Mouse (Mus musculus) embryonic facial prominence, embryonic 15.5 days (tissue): Measurements from ENCODE around the gene Hipk2. TPM values are rescaled to one million over a fixed set of nuclear protein-coding genes. Genes with fewer than 3 reads are reported as not detected.

Source experiments
- ATAC-seq: fragments of 200-750 bp; cut with Nextera tagmentation; 2 replicates; pipeline ENCODE4 v1.8.0; 2017; ENCODE audit warnings: low read depth, moderate TSS enrichment; ENCODE audit not compliant: insufficient number of reproducible peaks, low FRiP score, low TSS enrichment
- H3K27ac ChIP-seq: fragments of 300-500 bp; sonication (generic); replicated peaks from 2 replicates; pipeline ENCODE4 v1.5.1; 2015; ENCODE audit warnings: mild to moderate bottlenecking, inconsistent platforms
- H3K27me3 ChIP-seq: fragments of 300-500 bp; sonication (generic); 2 replicates; pipeline ENCODE4 v1.6.1; 2015; ENCODE audit warnings: inconsistent platforms
- H3K36me3 ChIP-seq: fragments of 300-500 bp; sonication (generic); 2 replicates; pipeline ENCODE4 v1.6.1; 2015; ENCODE audit warnings: mild to moderate bottlenecking, inconsistent platforms
- H3K4me1 ChIP-seq: fragments of 300-500 bp; sonication (generic); 2 replicates; pipeline ENCODE4 v1.6.1; 2015; ENCODE audit warnings: inconsistent platforms
- H3K4me2 ChIP-seq: fragments of 300-500 bp; sonication (generic); replicated peaks from 2 replicates; pipeline ENCODE4 v1.6.1; 2015; ENCODE audit warnings: mild to moderate bottlenecking, inconsistent platforms
- H3K4me3 ChIP-seq: fragments of 300-500 bp; sonication (generic); replicated peaks from 2 replicates; pipeline ENCODE4 v1.5.1; 2015; ENCODE audit warnings: mild to moderate bottlenecking, inconsistent platforms
- H3K9ac ChIP-seq: fragments of 300-500 bp; sonication (generic); 2 replicates; pipeline ENCODE4 v1.6.1; 2015; ENCODE audit warnings: inconsistent platforms
- H3K9me3 ChIP-seq: fragments of 300-500 bp; sonication (generic); replicated peaks from 2 replicates; pipeline ENCODE4 v1.6.1; 2016; ENCODE audit warnings: inconsistent platforms
- WGBS: fragments of 180-500 bp; shearing (Covaris S2); methylation state at CpG from one replicate; pipeline ENCODE4 v1.1.7; 2015; 5-methylcytosine and 5-hydroxymethylcytosine counted together
- polyA plus RNA-seq: library from polyadenylated mRNA; unstranded; fragments of >200 nt; fragmentation: Nextera tagmentation; extraction: Ambion mirVana; gene quantifications from 2 replicates; pipeline ENCODE4 v1.2.1, GENCODE M21; 2015

The Hipk2 gene
- polyA plus RNA-seq, 1 experiment from 2014 or later = 13.5 TPM

DNA sequence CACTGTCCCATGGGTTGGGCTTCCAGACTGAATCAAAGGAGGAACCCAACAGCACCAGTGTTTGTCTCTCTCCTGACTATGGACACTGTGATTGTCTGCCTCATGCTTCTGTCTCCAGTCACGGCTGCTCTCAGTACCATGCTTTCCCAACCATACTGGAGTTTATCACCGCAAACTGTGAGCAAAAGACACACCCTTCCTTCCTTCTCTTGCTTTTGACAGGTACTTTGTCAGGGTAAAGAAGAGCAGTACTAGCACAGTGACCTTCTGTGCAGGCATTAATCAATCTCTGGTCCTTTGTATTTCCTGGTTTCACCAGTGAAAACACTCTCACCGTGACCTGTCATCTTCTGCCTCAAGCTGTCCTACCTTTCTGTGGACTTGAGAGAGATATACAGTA, 25.7 kb upstream of the Hipk2 start:
- Histone ChIP-seq H3K9me3 (no peaks in the 10 kb centered on the region), H3K27me3 (no peaks in the 10 kb centered on the region), H3K4me2 (no peak overlapping the region), H3K4me3 (no peak overlapping the region), H3K36me3 (no peaks in the 10 kb centered on the region), H3K4me1 (no peaks in the 10 kb centered on the region), H3K9ac (no peak overlapping the region), H3K27ac (no peak overlapping the region)
- WGBS = 81% methylated on average over 3 of the region's 3 CpGs
- ATAC-seq = no peak

DNA sequence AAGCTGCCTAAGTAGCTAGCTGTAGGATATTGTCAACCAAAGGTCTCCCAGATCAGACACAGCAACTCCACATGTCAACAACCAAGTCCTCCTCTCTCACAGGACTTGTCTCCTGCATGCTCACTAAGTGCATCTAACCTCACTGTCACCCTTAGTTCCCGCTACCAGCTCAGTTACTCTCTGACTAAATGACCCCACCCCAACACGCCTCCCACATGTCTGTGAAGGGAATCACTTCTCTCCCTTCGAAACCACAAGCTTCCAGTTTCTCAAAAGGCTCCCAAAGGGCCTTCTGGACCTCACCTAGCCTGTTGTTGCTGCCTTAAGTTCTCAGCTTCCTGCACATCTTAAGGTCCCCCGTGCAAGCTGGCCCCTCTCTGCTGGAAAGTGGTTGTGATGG, 25.2 kb upstream of the Hipk2 start:
- WGBS = 81% methylated on average over 4 of the region's 4 CpGs
- Histone ChIP-seq H3K27ac (no peak overlapping the region), H3K36me3 (no peaks in the 10 kb centered on the region), H3K4me1 (no peaks in the 10 kb centered on the region), H3K9me3 (no peaks in the 10 kb centered on the region), H3K4me2 (no peak overlapping the region), H3K4me3 (no peak overlapping the region), H3K9ac (no peak overlapping the region), H3K27me3 (no peaks in the 10 kb centered on the region)
- ATAC-seq = no peak

DNA sequence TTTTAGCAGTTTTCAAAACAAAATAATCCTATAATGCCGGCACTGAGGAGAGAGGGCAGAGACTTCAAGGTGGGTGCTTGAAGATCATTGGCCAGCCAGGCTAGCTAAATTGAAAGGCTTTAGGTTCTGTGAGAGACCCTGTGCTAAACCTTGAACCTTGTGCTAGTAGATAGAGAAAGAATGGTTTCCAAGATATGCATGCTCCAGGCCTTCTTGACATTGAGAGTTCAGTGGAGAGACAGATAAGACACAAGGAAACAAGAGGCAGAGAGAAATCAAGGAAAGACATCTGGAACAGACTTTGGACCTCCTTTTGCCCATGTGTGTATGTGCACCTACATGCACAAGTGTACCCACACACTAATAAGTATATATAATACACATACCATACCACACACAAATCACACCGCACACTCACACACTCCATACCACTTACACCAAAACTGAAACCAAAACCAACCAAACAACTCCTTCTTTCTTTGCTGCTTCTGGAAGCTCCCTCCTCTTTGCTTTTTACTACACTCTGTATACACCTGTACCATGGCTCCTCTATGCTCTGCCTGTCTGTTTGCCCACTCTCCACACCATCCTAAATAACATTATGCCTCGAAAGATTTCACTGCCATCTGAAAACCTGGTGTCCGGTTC, 24.6 kb upstream of the Hipk2 start:
- Histone ChIP-seq H3K4me3 (no peak overlapping the region), H3K27me3 (no peaks in the 10 kb centered on the region), H3K9ac (no peak overlapping the region), H3K4me2 (no peak overlapping the region), H3K9me3 (no peaks in the 10 kb centered on the region), H3K36me3 (no peaks in the 10 kb centered on the region), H3K27ac (no peak overlapping the region), H3K4me1 (no peaks in the 10 kb centered on the region)
- no peak for ATAC-seq
- 88% methylated on average over 4 of the region's 4 CpGs for WGBS

DNA sequence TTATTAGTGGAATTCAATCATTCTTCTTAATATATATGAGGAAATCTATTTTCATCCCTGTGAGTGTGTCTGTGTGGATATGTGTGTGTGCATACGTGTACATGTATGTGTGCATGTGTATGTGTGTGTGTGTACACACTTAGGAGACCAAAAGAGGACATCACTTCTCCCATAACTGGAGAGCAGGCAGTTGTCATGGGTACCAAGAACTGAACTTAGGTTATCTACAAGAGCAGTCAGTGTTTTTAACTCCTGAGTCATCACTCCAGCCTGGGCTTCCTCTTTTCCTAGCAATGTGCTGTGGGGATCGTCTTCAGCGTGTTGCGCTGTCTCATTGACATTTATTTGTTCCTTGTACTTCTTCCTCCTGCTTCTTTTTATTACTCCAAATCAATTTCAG, 24.1 kb upstream of the Hipk2 start:
- no peaks in the 10 kb centered on the region for H3K4me1 ChIP-seq
- no peak overlapping the region for H3K9ac ChIP-seq
- 86% methylated on average over 4 of the region's 4 CpGs for WGBS
- H3K27ac ChIP-seq = no peak overlapping the region
- no peak overlapping the region for H3K4me3 ChIP-seq
- H3K27me3 ChIP-seq = no peaks in the 10 kb centered on the region
- no peaks in the 10 kb centered on the region for H3K9me3 ChIP-seq
- H3K4me2 ChIP-seq = no peak overlapping the region
- H3K36me3 ChIP-seq = no peaks in the 10 kb centered on the region
- ATAC-seq = no peak

DNA sequence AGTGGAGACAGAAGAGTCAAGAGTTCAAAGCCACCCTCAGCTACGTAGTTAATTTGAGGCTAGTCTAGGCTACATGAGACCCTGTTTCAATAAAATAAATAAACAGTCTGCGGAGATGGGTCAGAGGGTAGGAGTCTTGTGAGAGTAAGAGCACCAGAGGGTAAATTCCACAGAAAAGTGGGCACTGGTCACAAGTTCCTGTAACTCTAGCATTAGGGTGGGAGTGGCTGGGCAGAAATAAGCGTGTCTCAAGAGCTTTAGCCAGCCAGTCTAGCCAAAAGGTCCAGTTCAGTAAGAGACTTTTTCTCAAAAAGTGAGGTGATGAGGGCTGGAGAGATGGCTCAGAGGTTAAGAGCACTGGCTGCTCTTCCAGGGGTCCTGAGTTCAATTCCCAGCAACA, 17.6 kb upstream of the Hipk2 start:
- WGBS = 37% methylated on average over 3 of the region's 3 CpGs
- no peak overlapping the region for H3K4me3 ChIP-seq

DNA sequence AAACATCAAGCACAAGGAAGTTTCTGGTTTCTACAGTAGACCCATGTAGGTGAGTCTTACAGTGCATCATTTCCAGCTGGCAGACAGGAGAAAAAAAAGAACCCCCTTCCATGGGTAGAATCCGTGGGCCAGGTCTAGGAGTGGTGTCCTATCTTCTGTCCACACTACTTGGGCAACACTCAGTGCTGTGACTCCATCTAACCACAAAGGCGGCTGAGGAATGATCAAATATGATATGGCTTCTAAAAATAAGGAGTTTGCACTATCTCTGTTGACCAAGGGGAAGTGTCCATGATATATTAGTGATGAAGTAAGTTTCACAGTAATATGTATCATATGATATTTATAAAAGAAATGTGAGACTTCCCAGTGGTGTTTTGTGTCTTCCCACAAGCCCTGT, 16.1 kb upstream of the Hipk2 start:
- WGBS = 71% methylated on average over 2 of the region's 2 CpGs
- no peaks in the 10 kb centered on the region for H3K4me1 ChIP-seq
- ATAC-seq = no peak

More for the DNA sequence above, 17.6 kb upstream of the Hipk2 start:
- Histone ChIP-seq H3K36me3 (no peaks in the 10 kb centered on the region), H3K27ac (no peak overlapping the region), H3K9me3 (no peaks in the 10 kb centered on the region), H3K27me3 (no peaks in the 10 kb centered on the region), H3K9ac (no peak overlapping the region), H3K4me1 (no peaks in the 10 kb centered on the region), H3K4me2 (no peak overlapping the region)
- ATAC-seq = no peak

DNA sequence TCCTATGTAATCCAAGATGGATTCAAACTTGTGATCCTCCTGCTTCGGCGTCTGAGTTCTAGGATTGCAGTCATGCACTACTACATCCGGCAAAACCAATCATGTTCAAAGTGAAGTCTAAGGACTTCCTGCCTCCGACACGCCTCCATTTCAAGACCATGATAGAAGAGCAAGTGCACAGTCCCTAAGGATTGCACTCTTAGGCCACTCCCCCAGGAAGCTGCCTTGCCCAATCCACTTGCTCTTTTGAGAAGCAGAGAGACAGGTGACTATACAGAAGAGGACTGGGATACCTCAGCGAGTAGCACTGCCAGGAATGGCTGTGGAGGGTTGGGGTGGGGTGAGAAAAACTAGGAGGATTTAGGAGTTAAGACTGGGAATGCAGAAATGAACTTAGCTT, 13.2 kb upstream of the Hipk2 start:
- Histone ChIP-seq H3K27me3 (no peaks in the 10 kb centered on the region), H3K27ac (no peak overlapping the region), H3K9me3 (no peaks in the 10 kb centered on the region), H3K4me1 (no peaks in the 10 kb centered on the region), H3K36me3 (no peaks in the 10 kb centered on the region), H3K4me3 (no peak overlapping the region), H3K9ac (no peak overlapping the region), H3K4me2 (no peak overlapping the region)
- ATAC-seq = no peak
- WGBS = 75% methylated on average over 6 of the region's 6 CpGs

More for the DNA sequence above, 16.1 kb upstream of the Hipk2 start:
- no peak overlapping the region for H3K27ac ChIP-seq
- H3K36me3 ChIP-seq = no peaks in the 10 kb centered on the region
- H3K4me2 ChIP-seq = no peak overlapping the region
- H3K4me3 ChIP-seq = no peak overlapping the region
- H3K9ac ChIP-seq = no peak overlapping the region
- no peaks in the 10 kb centered on the region for H3K9me3 ChIP-seq
- H3K27me3 ChIP-seq = no peaks in the 10 kb centered on the region

DNA sequence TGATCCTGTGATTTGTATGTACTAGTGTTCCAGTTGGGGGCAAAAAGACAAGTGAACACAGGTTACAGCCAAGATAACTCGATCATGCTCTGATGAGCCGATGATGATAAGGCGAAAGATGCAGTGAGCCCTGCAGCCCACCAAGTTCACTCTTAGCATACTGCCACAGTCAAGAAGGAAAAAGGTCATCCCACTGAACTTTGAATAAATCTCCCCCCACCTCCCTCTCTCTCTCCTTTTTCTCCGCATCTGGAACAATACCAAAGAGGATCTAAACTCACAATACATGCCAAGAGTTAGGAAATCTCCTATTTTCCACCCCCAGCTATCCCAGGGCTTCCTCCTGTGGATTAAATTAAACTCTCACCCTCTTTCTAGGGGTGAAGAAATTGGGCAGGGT, 11.5 kb upstream of the Hipk2 start:
- no peak for ATAC-seq
- 73% methylated on average over 4 of the region's 4 CpGs for WGBS

DNA sequence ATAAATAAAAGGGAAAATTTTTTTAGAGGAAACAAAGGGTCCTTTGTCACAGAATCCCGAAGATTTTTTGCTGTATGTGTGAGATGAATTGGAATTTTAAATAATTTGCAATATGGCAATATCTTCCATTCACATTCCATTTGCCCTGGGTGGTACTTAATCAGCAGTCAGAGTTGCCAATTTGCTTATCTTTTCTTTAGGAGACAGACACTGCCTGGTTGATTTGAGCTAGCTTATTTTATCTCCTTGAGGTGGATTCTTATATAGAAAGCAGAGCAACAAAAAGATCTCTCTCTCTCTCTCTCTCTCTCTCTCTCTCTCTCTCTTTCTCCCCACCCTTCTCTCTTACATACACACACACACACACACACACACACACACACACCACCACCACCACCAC, 9.2 kb upstream of the Hipk2 start:
- ATAC-seq = no peak
- H3K4me1 ChIP-seq = peaks cover 10% of the 10 kb centered on the region
- 67% methylated on average over 1 of the region's 1 CpGs for WGBS
- no peaks in the 10 kb centered on the region for H3K27me3 ChIP-seq
- no peak overlapping the region for H3K27ac ChIP-seq
- no peaks in the 10 kb centered on the region for H3K9me3 ChIP-seq
- no peak overlapping the region for H3K9ac ChIP-seq
- H3K4me3 ChIP-seq = no peak overlapping the region
- H3K4me2 ChIP-seq = no peak overlapping the region
- H3K36me3 ChIP-seq = no peaks in the 10 kb centered on the region

More for the DNA sequence above, 11.5 kb upstream of the Hipk2 start:
- no peak overlapping the region for H3K4me3 ChIP-seq
- no peaks in the 10 kb centered on the region for H3K9me3 ChIP-seq
- H3K4me2 ChIP-seq = no peak overlapping the region
- peaks cover 10% of the 10 kb centered on the region for H3K4me1 ChIP-seq
- H3K27ac ChIP-seq = no peak overlapping the region
- no peaks in the 10 kb centered on the region for H3K27me3 ChIP-seq
- H3K36me3 ChIP-seq = no peaks in the 10 kb centered on the region
- no peak overlapping the region for H3K9ac ChIP-seq

DNA sequence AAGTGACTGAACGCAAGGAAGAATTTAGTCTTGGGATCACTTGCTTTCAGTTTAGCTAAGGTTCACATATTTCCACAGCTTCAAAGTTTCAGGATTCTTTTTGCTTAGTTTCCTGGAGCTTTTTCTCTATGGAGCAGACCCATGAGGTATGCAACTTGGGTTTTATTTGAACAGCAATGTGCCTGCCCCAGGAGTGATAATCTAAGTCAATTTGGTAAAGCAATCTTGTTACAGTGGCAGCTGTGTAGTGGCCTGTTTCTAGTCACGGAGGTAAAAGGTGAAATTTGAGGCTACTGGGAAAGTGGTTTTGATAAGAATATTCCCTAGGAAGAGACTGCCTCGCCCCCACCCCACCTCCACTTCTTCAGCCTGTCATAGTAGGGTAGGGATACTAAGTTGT, 8.5 kb upstream of the Hipk2 start:
- no peak for ATAC-seq
- no peak overlapping the region for H3K9ac ChIP-seq
- no peak overlapping the region for H3K4me3 ChIP-seq
- peaks cover 10% of the 10 kb centered on the region for H3K4me1 ChIP-seq
- H3K9me3 ChIP-seq = no peaks in the 10 kb centered on the region
- H3K36me3 ChIP-seq = no peaks in the 10 kb centered on the region
- H3K27ac ChIP-seq = no peak overlapping the region
- no peaks in the 10 kb centered on the region for H3K27me3 ChIP-seq
- no peak overlapping the region for H3K4me2 ChIP-seq
- WGBS = 56% methylated on average over 3 of the region's 3 CpGs

DNA sequence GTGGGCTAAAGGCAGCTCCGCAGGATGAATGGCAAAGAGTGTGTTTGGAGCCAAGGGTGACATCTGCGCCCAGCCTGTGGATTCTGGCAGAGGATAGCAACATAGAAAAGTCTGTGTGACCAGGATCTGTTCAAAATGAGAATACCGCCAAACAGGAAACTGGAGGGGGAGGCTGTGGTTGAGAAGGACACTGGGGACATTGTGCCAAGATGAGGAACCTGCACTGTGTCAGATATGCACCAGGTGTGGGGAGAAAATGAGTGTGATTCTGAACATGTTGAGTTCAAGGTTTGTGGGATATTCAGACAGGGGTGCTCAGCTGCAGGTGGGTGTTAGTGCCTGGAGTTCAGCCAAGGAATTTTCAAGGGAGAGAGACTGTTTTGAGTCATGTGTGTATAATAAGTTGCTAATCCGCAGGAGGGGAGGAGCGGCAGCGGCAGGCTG, 6.8 kb upstream of the Hipk2 start:
- Histone ChIP-seq H3K9ac (no peak overlapping the region), H3K4me1 (peaks cover 10% of the 10 kb centered on the region), H3K9me3 (no peaks in the 10 kb centered on the region), H3K4me2 (no peak overlapping the region), H3K36me3 (no peaks in the 10 kb centered on the region), H3K27ac (no peak overlapping the region), H3K4me3 (no peak overlapping the region), H3K27me3 (no peaks in the 10 kb centered on the region)
- WGBS = 20% methylated on average over 6 of the region's 6 CpGs
- no peak for ATAC-seq

DNA sequence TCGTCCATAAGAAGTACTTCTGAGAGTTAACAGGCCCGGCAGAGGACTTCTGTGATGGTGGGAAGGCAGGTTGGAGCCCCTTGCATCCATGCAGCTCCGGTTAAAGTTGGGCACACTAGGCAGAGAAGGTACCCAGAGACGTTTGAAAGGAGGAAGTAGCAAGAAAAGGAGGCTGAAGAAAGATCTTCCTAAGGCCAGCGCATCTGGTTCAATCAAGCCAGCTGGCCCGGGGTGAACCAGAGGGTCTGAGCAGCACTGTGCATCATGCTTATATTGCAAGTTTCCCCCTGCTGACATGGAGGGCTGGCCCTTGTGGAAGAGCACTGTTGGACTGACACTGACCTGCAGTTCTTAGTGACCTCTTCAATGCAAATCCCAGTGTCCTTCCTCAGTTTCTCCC, 6.0 kb upstream of the Hipk2 start:
- Histone ChIP-seq H3K9me3 (no peaks in the 10 kb centered on the region), H3K4me2 (no peak overlapping the region), H3K9ac (no peak overlapping the region), H3K27ac (no peak overlapping the region), H3K36me3 (no peaks in the 10 kb centered on the region), H3K4me3 (no peak overlapping the region), H3K27me3 (no peaks in the 10 kb centered on the region), H3K4me1 (peaks cover 14% of the 10 kb centered on the region)
- 60% methylated on average over 6 of the region's 6 CpGs for WGBS
- ATAC-seq = no peak
